Mouse (Mus musculus) intestine, embryonic 16.5 days (tissue): Measurements from ENCODE around the gene Dnaaf5. TPM values are rescaled to one million over a fixed set of nuclear protein-coding genes. Genes with fewer than 3 reads are reported as not detected.

Experiments used
- ATAC-seq: fragments of 200-750 bp; cut with Nextera tagmentation; 2 replicates; pipeline ENCODE4 v1.8.0; 2017; ENCODE audit warnings: moderate TSS enrichment, moderate library complexity
- H3K27ac ChIP-seq: fragments of 300-500 bp; sonication (generic); 2 replicates; pipeline ENCODE4 v1.5.1; 2014; ENCODE audit warnings: mild to moderate bottlenecking, low read length
- H3K27me3 ChIP-seq: fragments of 300-500 bp; sonication (generic); replicated peaks from 2 replicates; pipeline ENCODE4 v1.6.1; 2014; ENCODE audit warnings: low read length, control low read depth, mixed read lengths; ENCODE audit not compliant: control insufficient read depth, insufficient read depth
- H3K36me3 ChIP-seq: fragments of 300-500 bp; sonication (generic); 2 replicates; pipeline ENCODE4 v1.6.1; 2014; ENCODE audit warnings: low read length, control low read depth; ENCODE audit not compliant: control insufficient read depth, insufficient read depth
- H3K4me1 ChIP-seq: fragments of 300-500 bp; sonication (generic); 2 replicates; pipeline ENCODE4 v1.6.1; 2014; ENCODE audit warnings: low read length, control low read depth, mixed read lengths; ENCODE audit not compliant: control insufficient read depth, insufficient read depth
- H3K4me2 ChIP-seq: fragments of 300-500 bp; sonication (generic); 2 replicates; pipeline ENCODE4 v1.6.1; 2014; ENCODE audit warnings: low read depth, low read length, control low read depth
- H3K4me3 ChIP-seq: fragments of 300-500 bp; sonication (generic); 2 replicates; pipeline ENCODE4 v1.5.1; 2014; ENCODE audit warnings: mild to moderate bottlenecking, low read length
- H3K9ac ChIP-seq: fragments of 300-500 bp; sonication (generic); 2 replicates; pipeline ENCODE4 v1.6.1; 2014; ENCODE audit warnings: low read depth, low read length
- H3K9me3 ChIP-seq: fragments of 300-500 bp; sonication (generic); 2 replicates; pipeline ENCODE4 v1.6.1; 2016; ENCODE audit warnings: low read length, control low read depth; ENCODE audit not compliant: control insufficient read depth
- WGBS: fragments of 180-500 bp; shearing (Covaris S2); extraction: QIAGEN DNeasy Blood & Tissue Kit; methylation state at CpG from one replicate; pipeline ENCODE4 v1.1.7; 2014; 5-methylcytosine and 5-hydroxymethylcytosine counted together
- polyA plus RNA-seq: library from polyadenylated mRNA; unstranded; fragments of >200 nt; fragmentation: Nextera tagmentation; extraction: Ambion mirVana; gene quantifications from 2 replicates; pipeline ENCODE4 v1.2.1, GENCODE M21; 2015

The Dnaaf5 gene
- polyA plus RNA-seq, 1 experiment from 2014 or later: 2.4 TPM

DNA sequence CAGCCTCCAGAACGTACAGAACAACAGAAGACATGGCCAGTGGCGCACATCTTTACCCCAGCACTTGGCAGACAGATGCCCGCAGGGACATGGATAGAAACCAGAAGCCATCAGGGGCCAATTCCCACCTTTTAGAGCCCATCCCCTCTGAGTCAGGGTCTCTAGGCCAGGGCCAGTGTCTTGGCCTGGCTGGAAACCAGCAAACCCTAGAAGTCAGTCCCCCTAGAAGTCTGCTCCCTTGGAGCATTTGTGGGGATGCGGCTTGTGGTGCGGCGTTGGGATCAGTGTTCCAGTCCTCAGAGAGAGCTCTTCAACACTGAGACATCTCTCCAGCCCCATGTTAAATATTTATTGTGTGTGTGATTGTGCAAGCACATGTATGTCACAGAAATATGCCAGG, 12.8 kb upstream of the Dnaaf5 start:
- Histone ChIP-seq H3K36me3 (no peaks in the 10 kb centered on the region), H3K9ac (no peak overlapping the region), H3K4me1 (peaks cover 12% of the 10 kb centered on the region), H3K4me3 (no peak overlapping the region), H3K9me3 (no peaks in the 10 kb centered on the region), H3K27me3 (no peaks in the 10 kb centered on the region), H3K27ac (no peak overlapping the region), H3K4me2 (no peak overlapping the region)
- ATAC-seq: no peak
- WGBS: 89% methylated on average over 6 of the region's 6 CpGs

DNA sequence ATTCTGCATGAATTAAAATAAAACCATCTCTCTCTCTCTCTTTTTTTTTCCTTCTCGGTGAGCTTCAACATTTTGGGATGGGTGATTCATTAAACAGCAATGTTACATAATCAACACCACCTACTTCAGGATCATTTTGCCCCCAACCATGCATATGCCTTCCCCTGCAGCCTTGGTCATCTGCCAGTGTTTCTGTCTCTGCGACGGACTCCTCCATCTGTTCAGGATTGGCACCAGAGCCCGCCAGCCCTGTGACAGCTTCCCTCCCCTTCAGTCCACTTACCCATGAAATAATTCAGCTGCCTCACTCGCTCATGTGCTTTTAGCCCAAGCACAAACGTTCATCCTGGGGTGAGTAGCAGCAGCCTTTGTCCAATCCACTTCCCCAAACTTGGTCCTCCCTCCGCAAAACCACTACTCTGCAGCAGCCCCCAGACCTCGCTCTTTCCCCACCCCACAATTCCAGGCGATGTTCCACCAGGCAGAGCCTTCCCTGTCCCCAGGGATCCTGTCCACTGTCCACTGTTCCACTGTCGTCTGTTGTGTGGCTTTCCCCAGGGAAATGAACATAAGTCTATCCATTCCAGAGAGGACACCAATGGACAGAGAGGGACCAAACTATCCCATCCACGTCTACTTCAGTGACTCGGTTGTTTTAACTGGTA, 11.6 kb upstream of the Dnaaf5 start:
- H3K36me3 ChIP-seq: no peaks in the 10 kb centered on the region
- peak overlapping the region; percentile 62 for H3K27ac ChIP-seq
- 0 out of 2 replicates have a peak overlapping the region, but pooled peaks have one; percentile 14 for H3K4me2 ChIP-seq
- WGBS: 57% methylated on average over 12 of the region's 12 CpGs
- H3K9ac ChIP-seq: no peak overlapping the region
- peak; percentile 22 for ATAC-seq
- H3K9me3 ChIP-seq: no peaks in the 10 kb centered on the region
- H3K27me3 ChIP-seq: no peaks in the 10 kb centered on the region
- peaks cover 12% of the 10 kb centered on the region for H3K4me1 ChIP-seq
- no peak overlapping the region for H3K4me3 ChIP-seq

DNA sequence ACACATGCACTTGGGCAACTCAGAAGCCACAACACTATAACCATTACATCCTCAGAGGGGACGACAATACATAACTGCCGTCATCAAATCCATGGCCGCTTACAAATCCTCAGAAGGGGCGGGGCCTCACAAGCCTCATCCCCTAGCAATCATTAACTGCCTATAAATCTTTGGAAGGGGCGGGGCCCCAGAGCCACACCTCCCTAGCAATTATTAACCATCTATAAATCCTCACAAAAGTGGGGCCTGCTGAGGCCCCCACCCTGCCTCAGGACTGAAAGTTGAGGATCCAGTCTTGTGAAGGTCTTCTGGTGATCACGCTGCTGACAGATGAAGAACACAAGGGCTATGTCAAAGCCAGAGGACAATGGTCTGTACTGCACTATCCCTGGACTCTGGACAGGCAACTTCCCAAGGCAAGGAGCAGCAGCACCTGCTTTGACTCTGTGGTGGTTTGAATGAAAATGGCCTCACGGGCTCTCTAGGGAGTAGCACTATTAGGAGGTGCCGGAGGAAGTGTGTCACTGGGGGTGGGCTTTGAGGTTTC, 11.0 kb upstream of the Dnaaf5 start:
- WGBS: 58% methylated on average over 8 of the region's 8 CpGs
- Histone ChIP-seq H3K4me2 (0 out of 2 replicates have a peak overlapping the region, but pooled peaks have one; percentile 14), H3K4me3 (no peak overlapping the region), H3K9ac (no peak overlapping the region), H3K36me3 (no peaks in the 10 kb centered on the region), H3K27ac (peak overlapping the region; percentile 59), H3K9me3 (no peaks in the 10 kb centered on the region), H3K27me3 (no peaks in the 10 kb centered on the region), H3K4me1 (peaks cover 12% of the 10 kb centered on the region)
- ATAC-seq: peak; percentile 88

DNA sequence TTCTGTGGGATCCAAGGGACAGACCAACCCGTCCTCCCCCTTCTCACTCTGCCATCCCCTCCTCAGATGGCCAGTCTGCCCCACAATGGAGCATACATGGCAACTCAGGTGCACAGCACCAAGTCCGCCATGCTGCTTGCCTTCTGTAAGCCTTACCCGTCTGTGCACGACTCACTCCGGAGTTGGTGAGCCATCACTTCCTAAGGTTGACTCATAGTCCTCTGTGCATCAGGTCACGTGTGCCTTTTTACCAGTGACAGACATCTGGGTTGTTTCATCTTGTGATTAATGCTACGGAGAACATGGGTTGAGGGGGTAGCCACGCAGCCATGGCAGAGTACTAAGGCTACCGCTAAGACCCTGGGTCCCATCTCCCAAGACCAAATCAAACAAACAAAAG, 9.4 kb upstream of the Dnaaf5 start:
- Histone ChIP-seq H3K36me3 (no peaks in the 10 kb centered on the region), H3K27ac (no peak overlapping the region), H3K9ac (no peak overlapping the region), H3K4me1 (peaks cover 12% of the 10 kb centered on the region), H3K4me2 (no peak overlapping the region), H3K9me3 (no peaks in the 10 kb centered on the region), H3K4me3 (no peak overlapping the region), H3K27me3 (no peaks in the 10 kb centered on the region)
- no peak for ATAC-seq
- WGBS: 78% methylated on average over 9 of the region's 9 CpGs

DNA sequence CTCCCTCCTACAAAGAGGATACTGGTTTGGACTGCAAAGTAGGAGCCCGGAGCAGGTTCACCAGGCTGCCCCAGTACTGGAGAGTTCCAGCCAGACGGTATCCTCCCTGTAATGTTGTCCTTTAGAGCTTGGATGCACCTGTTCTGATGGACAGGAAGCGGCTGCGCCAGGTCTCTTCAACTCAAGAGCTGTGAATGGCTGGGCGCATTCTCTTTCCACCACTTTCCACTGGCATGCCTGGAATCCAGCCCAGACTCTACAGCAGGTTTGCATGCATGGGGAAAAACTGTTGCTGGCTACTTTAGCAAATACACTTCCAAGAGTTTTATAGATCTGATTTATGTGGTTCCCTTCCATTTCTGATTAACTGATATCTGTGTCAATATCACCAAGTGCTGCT, 8.7 kb upstream of the Dnaaf5 start:
- H3K4me2 ChIP-seq: no peak overlapping the region
- no peak overlapping the region for H3K4me3 ChIP-seq
- peaks cover 12% of the 10 kb centered on the region for H3K4me1 ChIP-seq
- no peak overlapping the region for H3K9ac ChIP-seq
- no peaks in the 10 kb centered on the region for H3K36me3 ChIP-seq
- H3K9me3 ChIP-seq: no peaks in the 10 kb centered on the region
- no peaks in the 10 kb centered on the region for H3K27me3 ChIP-seq
- WGBS: 53% methylated on average over 5 of the region's 5 CpGs
- no peak for ATAC-seq
- no peak overlapping the region for H3K27ac ChIP-seq

- no peak overlapping the region for H3K27ac ChIP-seq
- H3K36me3 ChIP-seq: no peaks in the 10 kb centered on the region
- H3K9ac ChIP-seq: no peak overlapping the region
- no peak overlapping the region for H3K4me2 ChIP-seq
- peaks cover 7% of the 10 kb centered on the region for H3K4me1 ChIP-seq
- H3K27me3 ChIP-seq: no peaks in the 10 kb centered on the region
- WGBS: 83% methylated on average over 3 of the region's 3 CpGs
- H3K9me3 ChIP-seq: no peaks in the 10 kb centered on the region
- no peak overlapping the region for H3K4me3 ChIP-seq
- ATAC-seq: no peak
Observed at GRCm38 (mm10) chr5:139143890-139144289, 6.1 kb upstream of the Dnaaf5 start.

DNA sequence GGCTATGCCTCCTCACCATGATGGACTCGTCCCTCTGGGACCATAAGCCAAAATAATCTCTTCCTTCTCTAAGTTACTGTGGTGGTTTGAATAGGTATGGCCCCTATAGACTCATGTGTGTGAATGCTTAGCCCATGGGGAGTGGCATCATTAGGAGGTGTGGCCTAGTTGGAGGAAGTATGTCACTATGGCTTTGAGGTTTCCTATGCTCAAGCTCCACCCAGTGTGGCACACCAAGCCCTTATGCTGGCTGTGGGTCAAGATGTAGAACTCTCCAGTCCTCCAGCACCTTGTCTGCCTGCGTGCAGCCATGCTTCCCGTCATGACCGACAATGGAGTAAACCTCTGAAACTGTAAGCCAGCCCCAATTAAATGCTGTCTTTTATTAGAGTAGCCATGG, 4.3 kb upstream of the Dnaaf5 start:
- no peaks in the 10 kb centered on the region for H3K27me3 ChIP-seq
- no peaks in the 10 kb centered on the region for H3K9me3 ChIP-seq
- no peak for ATAC-seq
- no peaks in the 10 kb centered on the region for H3K36me3 ChIP-seq
- no peak overlapping the region for H3K27ac ChIP-seq
- H3K4me1 ChIP-seq: peaks cover 8% of the 10 kb centered on the region; the same call in 1 of the 2 replicates
- no peak overlapping the region for H3K4me3 ChIP-seq
- H3K4me2 ChIP-seq: no peak overlapping the region
- H3K9ac ChIP-seq: no peak overlapping the region
- 94% methylated on average over 4 of the region's 4 CpGs for WGBS

DNA sequence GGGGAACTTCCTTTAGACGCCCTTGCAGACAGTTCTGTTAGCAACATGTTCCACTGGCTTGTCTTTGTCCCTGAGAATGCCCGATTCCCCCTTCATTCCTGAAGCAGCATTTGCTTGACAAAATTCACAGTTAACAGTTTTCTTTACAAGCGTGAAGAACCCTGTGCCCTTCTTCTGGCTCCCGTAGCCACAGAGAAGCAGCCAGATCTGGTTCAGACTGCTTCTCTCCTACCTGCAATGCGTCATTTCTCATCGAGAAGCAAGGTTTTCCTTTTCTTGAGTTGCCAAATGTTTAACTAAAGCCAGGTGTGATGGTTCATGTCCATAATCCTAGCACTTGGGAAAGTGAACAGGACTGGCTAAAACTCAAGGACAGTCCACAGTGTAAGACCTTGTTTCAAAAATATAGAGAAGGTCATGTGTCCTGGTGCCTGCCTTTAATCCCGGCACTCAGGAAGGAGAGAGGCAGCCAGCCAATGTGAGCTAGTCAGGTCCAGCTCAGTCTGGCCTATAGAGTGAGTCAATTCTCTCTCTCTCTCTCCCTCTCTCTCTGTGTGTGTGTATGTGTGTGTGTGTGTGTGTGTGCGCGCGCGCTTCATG, 3.4 kb upstream of the Dnaaf5 start:
- H3K36me3 ChIP-seq: no peaks in the 10 kb centered on the region
- H3K4me2 ChIP-seq: no peak overlapping the region
- WGBS: 82% methylated on average over 11 of the region's 11 CpGs
- peaks cover 15% of the 10 kb centered on the region for H3K4me1 ChIP-seq
- H3K4me3 ChIP-seq: no peak overlapping the region
- H3K9me3 ChIP-seq: no peaks in the 10 kb centered on the region
- H3K27ac ChIP-seq: no peak overlapping the region
- ATAC-seq: no peak
- H3K9ac ChIP-seq: no peak overlapping the region
- H3K27me3 ChIP-seq: no peaks in the 10 kb centered on the region

DNA sequence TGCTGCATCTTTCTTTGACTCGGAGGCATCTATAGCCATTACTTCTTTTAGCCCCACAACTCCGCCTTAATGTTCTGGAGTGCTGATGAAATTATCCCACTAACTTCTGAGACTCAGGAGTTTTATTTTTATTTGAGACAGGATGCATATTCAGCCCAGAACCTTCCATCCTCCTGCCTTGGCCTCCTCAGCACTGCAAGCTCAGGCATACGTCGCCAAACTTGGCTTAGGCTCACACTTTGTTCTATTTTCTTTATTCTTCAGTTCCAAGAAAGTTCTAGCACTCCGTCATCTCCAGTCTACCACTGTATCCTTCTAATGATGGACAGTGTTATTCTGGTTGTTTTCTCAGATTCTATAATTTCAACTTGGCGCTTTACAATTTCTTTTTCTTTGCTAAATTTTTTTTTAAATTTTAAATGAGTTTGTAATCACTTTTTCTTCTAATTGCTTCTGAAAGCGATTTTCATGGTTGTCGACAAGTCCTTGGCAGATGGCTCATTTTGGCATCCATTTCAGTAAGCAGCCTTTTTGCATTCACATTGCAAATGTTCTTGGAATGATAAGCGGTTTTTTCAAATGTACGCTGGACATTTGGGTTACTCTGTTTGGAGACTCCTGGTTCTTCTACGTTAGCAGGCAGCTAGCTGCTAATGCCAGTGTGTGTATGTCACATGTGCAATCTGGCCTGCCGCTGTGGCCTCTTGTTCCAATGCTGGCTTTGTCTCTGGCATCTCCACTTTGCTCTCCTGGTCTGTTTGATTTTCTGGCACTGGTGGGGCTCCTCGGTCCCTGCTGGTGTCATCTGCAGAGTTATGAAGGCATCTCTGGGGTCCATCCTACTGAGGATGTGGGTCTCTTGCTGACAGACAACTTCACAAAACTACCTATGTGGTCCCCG, 2.6 kb upstream of the Dnaaf5 start:
- H3K4me2 ChIP-seq: no peak overlapping the region
- H3K27me3 ChIP-seq: no peaks in the 10 kb centered on the region
- H3K4me3 ChIP-seq: no peak overlapping the region
- no peak for ATAC-seq
- 88% methylated on average over 14 of the region's 14 CpGs for WGBS
- peaks cover 15% of the 10 kb centered on the region for H3K4me1 ChIP-seq
- no peak overlapping the region for H3K9ac ChIP-seq
- no peaks in the 10 kb centered on the region for H3K36me3 ChIP-seq
- H3K9me3 ChIP-seq: no peaks in the 10 kb centered on the region
- no peak overlapping the region for H3K27ac ChIP-seq
